Mouse (Mus musculus) CH12.LX (cell line): ENCODE results near the gene Itgb2. TPM values are rescaled to one million over a fixed set of nuclear protein-coding genes. Genes with fewer than 3 reads are reported as not detected.
A peak's percentile ranks its signal among the peaks of the same experiment; 100 is the strongest.

Experiments used
- DNase-seq: peaks from one replicate; pipeline ENCODE4 v3.0.0-alpha.2; 2013; ENCODE audit errors: extremely low read depth
- H3K27ac ChIP-seq: 2 replicates; pipeline ENCODE4 v1.5.1; 2012; ENCODE audit warnings: low read depth, mild to moderate bottlenecking, control low read depth, moderate library complexity; ENCODE audit not compliant: insufficient read depth
- H3K27me3 ChIP-seq: replicated peaks from 2 replicates; pipeline ENCODE3; 2012; ENCODE audit warnings: inconsistent platforms
- H3K36me3 ChIP-seq, 2 experiments: replicated peaks in 1 of 2; 2 replicates each; pipeline versions ENCODE3 to v1.6.1; 2012; ENCODE audit warnings: inconsistent platforms in 1 of 2, low read length in 1 of 2, mild to moderate bottlenecking in 1 of 2, mixed read lengths in 1 of 2, moderate library complexity in 1 of 2; ENCODE audit not compliant: control insufficient read depth in 1 of 2, insufficient read depth in 1 of 2
- H3K4me1 ChIP-seq, 2 experiments: 2 replicates each; pipeline ENCODE4 v1.6.1; 2012; ENCODE audit warnings: inconsistent platforms in 1 of 2, moderate library complexity in 1 of 2; ENCODE audit not compliant: insufficient read depth in 2 of 2, control insufficient read depth in 1 of 2
- H3K4me2 ChIP-seq: 2 replicates; pipeline ENCODE4 v1.6.1; 2012; ENCODE audit warnings: low read depth, mild to moderate bottlenecking, control low read depth; ENCODE audit not compliant: poor library complexity, insufficient read depth, severe bottlenecking
- H3K4me3 ChIP-seq, 3 experiments: fragments of 150-350 bp in 1 of 3; sonication (generic) in 1 of 3; replicated peaks in 1 of 3; 2 replicates each; pipeline versions ENCODE3 to v1.5.1; 2011 to 2012; ENCODE audit warnings: low read depth in 2 of 3, low read length in 2 of 3, mild to moderate bottlenecking in 2 of 3, moderate library complexity in 2 of 3, control low read depth in 1 of 3, improper control_type of control experiment in 1 of 3, inconsistent platforms in 1 of 3, mixed read lengths in 1 of 3; ENCODE audit not compliant: poor library complexity in 1 of 3
- H3K79me2 ChIP-seq: replicated peaks from 2 replicates; pipeline ENCODE4 v1.6.1; 2012; ENCODE audit warnings: mild to moderate bottlenecking, moderate library complexity; ENCODE audit not compliant: control insufficient read depth, poor library complexity, insufficient read depth, severe bottlenecking; ENCODE audit errors: extremely low read depth
- H3K9ac ChIP-seq: 2 replicates; pipeline ENCODE4 v1.6.1; 2012; ENCODE audit warnings: low read depth, mild to moderate bottlenecking, control low read depth, moderate library complexity; ENCODE audit not compliant: insufficient read depth
- H3K9me3 ChIP-seq: replicated peaks from 2 replicates; pipeline ENCODE3; 2012; ENCODE audit warnings: low read length, inconsistent platforms, mixed read lengths
- CHD2 ChIP-seq: IDR thresholded peaks from 2 replicates; pipeline ENCODE4 v1.6.1; 2011; ENCODE audit warnings: low read length, improper control_type of control experiment
- CTCF ChIP-seq, 2 experiments: IDR thresholded peaks in 1 of 2; conservative IDR thresholded peaks in 1 of 2; 2 replicates each; pipeline ENCODE4 v1.5.1; 2011 to 2012; ENCODE audit warnings: low read depth in 2 of 2, low read length in 2 of 2, improper control_type of control experiment in 1 of 2, inconsistent platforms in 1 of 2, mild to moderate bottlenecking in 1 of 2, moderate library complexity in 1 of 2
- ELF1 ChIP-seq: IDR thresholded peaks from 2 replicates; pipeline ENCODE4 v1.6.1; 2014; ENCODE audit warnings: low read depth, mild to moderate bottlenecking, inconsistent platforms, low read length, improper control_type of control experiment
- EP300 ChIP-seq: IDR thresholded peaks from 2 replicates; pipeline ENCODE4 v1.6.1; 2011; ENCODE audit warnings: low read length, improper control_type of control experiment
- IRF4 ChIP-seq: IDR thresholded peaks from 2 replicates; pipeline ENCODE4 v1.6.1; 2014; ENCODE audit warnings: low read depth, mild to moderate bottlenecking, inconsistent platforms, low read length, improper control_type of control experiment
- JUN ChIP-seq: IDR thresholded peaks from 2 replicates; pipeline ENCODE4 v1.6.1; 2011; ENCODE audit warnings: low read depth, mild to moderate bottlenecking, low read length, improper control_type of control experiment, moderate library complexity; ENCODE audit not compliant: insufficient read depth
- JUND ChIP-seq: conservative IDR thresholded peaks from 2 replicates; pipeline ENCODE4 v1.6.1; 2011; ENCODE audit warnings: low read depth, low read length, improper control_type of control experiment
- KAT2A ChIP-seq: IDR thresholded peaks from 2 replicates; pipeline ENCODE4 v1.6.1; 2012; ENCODE audit warnings: low read length, improper control_type of control experiment, inconsistent platforms; ENCODE audit not compliant: insufficient replicate concordance
- MAFK ChIP-seq: IDR thresholded peaks from 2 replicates; pipeline ENCODE4 v1.6.1; 2011; ENCODE audit warnings: low read length, improper control_type of control experiment; ENCODE audit not compliant: insufficient replicate concordance
- NRF1 ChIP-seq: IDR thresholded peaks from 2 replicates; pipeline ENCODE4 v1.6.1; 2014; ENCODE audit warnings: low read depth, mild to moderate bottlenecking, inconsistent platforms, low read length, improper control_type of control experiment, moderate library complexity
- POLR2A ChIP-seq: IDR thresholded peaks from 2 replicates; pipeline ENCODE4 v1.6.1; 2011; ENCODE audit warnings: low read depth, mild to moderate bottlenecking, improper control_type of control experiment, low read length
- POLR2AphosphoS2 ChIP-seq: IDR thresholded peaks from 2 replicates; pipeline ENCODE4 v1.6.1; 2011; ENCODE audit warnings: low read depth, low read length, improper control_type of control experiment
- RCOR1 ChIP-seq: conservative IDR thresholded peaks from 2 replicates; pipeline ENCODE4 v1.6.1; 2012; ENCODE audit warnings: low read depth, mild to moderate bottlenecking, inconsistent platforms, low read length, improper control_type of control experiment
- SIN3A ChIP-seq: IDR thresholded peaks from 2 replicates; pipeline ENCODE4 v1.6.1; 2012; ENCODE audit warnings: low read length, improper control_type of control experiment, inconsistent platforms
- SMC3 ChIP-seq: IDR thresholded peaks from 2 replicates; pipeline ENCODE4 v1.6.1; 2011; ENCODE audit warnings: low read depth, low read length, improper control_type of control experiment
- TCF12 ChIP-seq: IDR thresholded peaks from 2 replicates; pipeline ENCODE4 v1.6.1; 2014; ENCODE audit warnings: low read depth, mild to moderate bottlenecking, inconsistent platforms, low read length, improper control_type of control experiment
- UBTF ChIP-seq: IDR thresholded peaks from 2 replicates; pipeline ENCODE4 v1.6.1; 2012; ENCODE audit warnings: low read depth, mild to moderate bottlenecking, inconsistent platforms, low read length, improper control_type of control experiment, moderate library complexity
- ZKSCAN1 ChIP-seq: IDR thresholded peaks from 2 replicates; pipeline ENCODE4 v1.6.1; 2012; ENCODE audit warnings: low read depth, inconsistent platforms, low read length, improper control_type of control experiment, borderline replicate concordance
- ZMIZ1 ChIP-seq: IDR thresholded peaks from 2 replicates; pipeline ENCODE4 v1.6.1; 2012; ENCODE audit warnings: low read depth, mild to moderate bottlenecking, inconsistent platforms, low read length, improper control_type of control experiment
- ZNF384 ChIP-seq: IDR thresholded peaks from 2 replicates; pipeline ENCODE4 v1.6.1; 2012; ENCODE audit warnings: low read depth, low read length, improper control_type of control experiment, inconsistent platforms
- dilution Hi-C: fragments of 300-500 bp; cut with MboI; formaldehyde crosslinking; loops from 2 replicates; pipeline ENCODE4 v1.14.3; 2020; ENCODE audit warnings: low sequenced_read_pairs; ENCODE audit not compliant: extremely low pct_unique_long_range_greater_than_20kb, extremely low pct_ligation_motif_present
- in situ Hi-C: fragments of 300-500 bp; cut with MboI; formaldehyde crosslinking; loops from 3 replicates; pipeline ENCODE4 v1.14.3; 2019; ENCODE audit warnings: low sequenced_read_pairs, low pct_ligation_motif_present, low pct_unique_long_range_greater_than_20kb, mixed read lengths
- polyA plus RNA-seq: library from polyadenylated mRNA; unstranded; fragments of >175 nt; gene quantifications from 2 replicates; pipeline ENCODE4 v1.2.1, GENCODE M21; 2012; ENCODE audit warnings: low read depth; ENCODE audit not compliant: insufficient read length
- total RNA-seq, 2 experiments: library from RNA; depleted of rRNA; stranded (reverse); fragments of 300-350 nt in 1 of 2; fragments of >200 nt in 1 of 2; gene quantifications; 2 replicates each; pipeline ENCODE4 v1.2.3; 2012 to 2014

The Itgb2 gene
- total and polyA plus RNA-seq, 3 experiments: 32.6 to 54.1 (median 40.2) TPM

- Histone ChIP-seq H3K27ac (no peak overlapping the region), H3K9ac (no peak overlapping the region), H3K4me1 (peaks cover 17 to 62% of the 10 kb centered on the region in 2 experiments), H3K27me3 (no peaks in the 10 kb centered on the region), H3K79me2 (no peaks in the 10 kb centered on the region), H3K4me2 (no peak overlapping the region), H3K4me3 (no peak overlapping the region), H3K36me3 (peaks cover 0 to 11% of the 10 kb centered on the region in 2 experiments), H3K9me3 (no peaks in the 10 kb centered on the region)
- TF ChIP-seq ZMIZ1 (no peak), ZNF384 (peak; percentile 83)
- dilution Hi-C loops: no loop called here
- no peak for DNase-seq
- in situ Hi-C loops: no loop called here
Measured at GRCm38 (mm10) chr10:77526488-77526887, 3.6 kb upstream of the Itgb2 start.

DNA sequence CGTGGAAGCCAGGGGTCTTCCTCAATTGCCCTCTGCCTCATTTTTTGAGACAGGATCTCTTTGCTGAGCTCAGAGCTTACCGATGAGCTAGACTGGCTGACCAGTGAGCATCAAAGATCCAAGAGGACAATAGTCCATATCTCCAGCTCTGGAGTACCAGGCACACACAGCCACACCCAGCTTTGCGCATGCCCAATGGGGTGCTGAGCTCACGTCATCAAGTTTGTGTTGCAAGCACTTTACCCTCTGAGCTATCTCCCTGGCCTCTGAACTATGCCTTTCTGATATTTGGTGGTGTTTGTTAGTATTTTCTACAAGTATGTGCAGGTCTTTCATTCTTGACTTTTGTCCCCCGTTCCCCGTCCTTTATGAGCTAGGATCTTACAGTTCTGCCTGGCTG is 1.4 kb upstream of the Itgb2 start:
- Histone ChIP-seq H3K27me3 (no peaks in the 10 kb centered on the region), H3K4me1 (peaks cover 9 to 56% of the 10 kb centered on the region in 2 experiments), H3K36me3 (peaks cover 0 to 28% of the 10 kb centered on the region in 2 experiments), H3K4me2 (no peak overlapping the region), H3K27ac (no peak overlapping the region), H3K9ac (no peak overlapping the region), H3K4me3 (no peak overlapping the region), H3K79me2 (no peaks in the 10 kb centered on the region), H3K9me3 (peaks cover 4% of the 10 kb centered on the region)
- DNase-seq: no peak
- TF ChIP-seq UBTF (no peak), ZKSCAN1 (no peak), KAT2A (no peak), JUN (no peak), SIN3A (no peak), ZNF384 (no peak), RCOR1 (no peak), CHD2 (no peak), SMC3 (no peak), POLR2AphosphoS2 (no peak), IRF4 (no peak), POLR2A (no peak), MAFK (no peak), EP300 (no peak), CTCF (conservative IDR thresholded peaks at IDR 0.05 in 1 of 2, IDR thresholded peaks at IDR 0.05 in 1 of 2; ENCODE audit: low read depth in 2 of 2, low read length in 2 of 2) (no peak), TCF12 (no peak), JUND (no peak), ELF1 (no peak), NRF1 (no peak)
- in situ Hi-C loops (no loop called here), dilution Hi-C loops (no loop called here)
